Mouse (Mus musculus): ENCODE data around the gene Miga2.

Miga2 gene

DNA sequence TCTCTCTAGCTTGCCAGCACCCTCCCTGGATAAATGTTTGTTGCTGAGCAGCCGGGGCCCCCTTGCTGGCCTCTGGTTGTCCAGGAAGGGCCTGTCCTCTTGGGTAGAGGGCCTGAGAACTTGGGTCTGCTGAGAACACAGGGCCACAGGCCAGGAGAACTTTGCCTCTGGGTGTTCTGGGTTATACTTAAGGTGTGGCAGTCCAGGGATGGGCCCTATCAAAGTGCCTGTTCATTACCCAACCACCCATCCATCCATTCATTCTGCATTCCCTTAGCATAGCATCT, 29.3 kb downstream of the Miga2 start:
- DNase-seq (ENCODE audit: extremely low read depth, insufficient read length, low spot score) = no peak

DNA sequence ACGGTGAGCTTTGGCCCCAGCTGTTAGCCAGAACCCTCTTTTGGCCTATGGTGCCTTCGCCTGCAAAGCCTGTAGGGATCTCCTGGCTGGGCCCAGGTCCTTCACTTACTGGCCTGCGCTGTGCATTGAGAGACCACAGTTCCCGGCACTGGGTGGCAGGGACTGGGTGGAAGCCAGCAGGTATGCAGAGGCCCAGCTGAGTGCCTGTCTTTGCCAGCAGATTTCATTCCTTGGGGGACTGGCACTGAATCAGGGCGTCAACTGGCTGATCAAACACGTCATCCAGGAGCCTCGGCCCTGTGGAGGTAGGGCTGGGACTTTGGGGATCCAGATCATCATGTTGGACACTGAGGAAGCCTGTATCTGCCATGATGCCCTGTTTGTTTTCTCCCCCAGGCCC, 31.7 kb downstream of the Miga2 start:
- no peak for DNase-seq (ENCODE audit: extremely low read depth, insufficient read length, low spot score)

GRCm38 (mm10) chr2:30396246-30396645, 32.2 kb downstream of the Miga2 start:
- no peak for DNase-seq (ENCODE audit: extremely low read depth, insufficient read length, low spot score)

- no peak for DNase-seq (ENCODE audit: extremely low read depth, insufficient read length, low spot score)
Measured at GRCm38 (mm10) chr2:30397986-30398512, 34.0 kb downstream of the Miga2 start.

DNA sequence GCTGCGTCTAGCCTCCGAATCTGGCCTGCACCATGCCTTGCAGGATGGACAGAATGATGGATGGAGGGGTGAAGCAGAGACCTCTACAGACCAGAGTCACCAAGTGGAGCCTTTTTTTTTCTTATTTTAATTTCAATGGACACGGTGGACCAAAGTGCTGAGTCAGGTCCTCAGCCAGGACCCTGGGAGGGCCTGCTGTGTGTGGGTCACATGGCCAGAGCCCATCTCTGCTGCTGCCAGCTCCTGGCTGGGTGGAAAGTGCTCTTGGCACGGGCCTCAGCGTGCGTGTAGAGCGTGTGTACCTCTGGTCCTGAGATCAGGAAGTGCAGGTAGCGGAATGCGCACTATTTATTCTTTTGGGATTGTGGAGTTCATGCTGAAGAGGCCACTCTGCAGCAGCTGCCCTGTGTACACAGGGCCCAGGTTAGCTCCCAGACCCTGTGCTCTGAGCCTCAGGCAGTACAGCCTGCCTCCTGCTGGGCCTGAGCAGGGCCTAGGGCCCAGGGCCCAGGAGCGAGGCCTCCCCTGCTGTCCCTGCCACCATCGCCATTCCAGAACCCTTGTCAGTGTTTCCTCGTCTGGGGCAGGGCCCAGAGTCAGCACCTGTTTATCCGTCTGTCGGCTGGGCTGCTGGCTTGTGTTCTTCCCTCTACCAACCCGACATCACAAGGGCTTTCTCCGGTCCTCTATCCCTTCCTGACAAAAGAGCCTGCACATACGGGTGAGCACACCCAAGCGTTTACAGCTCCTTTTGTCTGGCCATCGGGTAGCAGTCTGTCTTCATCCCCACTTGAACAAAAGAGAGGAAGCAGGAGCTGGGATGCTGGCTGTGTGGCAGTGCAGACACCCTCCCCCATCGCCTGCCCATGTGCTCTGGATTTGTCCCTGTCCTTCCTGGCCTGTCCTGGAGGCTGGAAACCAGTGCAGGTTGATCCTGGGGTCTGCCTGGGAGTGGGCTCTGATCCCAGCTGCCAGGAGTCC, 35.4 kb downstream of the Miga2 start:
- no peak for DNase-seq (ENCODE audit: extremely low read depth, insufficient read length, low spot score)

DNA sequence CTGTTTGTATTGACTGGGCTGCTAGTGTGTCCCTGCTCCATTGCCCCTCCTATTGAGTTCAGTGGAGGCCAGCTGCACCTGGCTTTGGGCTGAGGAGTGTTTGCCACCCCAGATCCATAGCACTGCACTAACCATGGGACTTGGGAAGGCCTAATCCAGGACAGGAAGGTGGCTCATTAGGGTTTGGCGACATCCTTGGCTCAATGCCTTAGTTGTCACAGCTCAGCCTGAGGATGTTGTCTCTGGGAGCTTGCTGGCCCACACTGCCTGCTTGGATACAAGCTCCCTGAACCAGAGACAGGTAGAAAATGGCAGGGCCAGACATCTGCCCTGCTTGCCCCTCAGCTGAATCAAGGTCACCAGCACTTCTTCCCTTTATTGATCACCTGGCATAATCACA, 37.5 kb downstream of the Miga2 start:
- no peak for DNase-seq (ENCODE audit: extremely low read depth, insufficient read length, low spot score)

DNA sequence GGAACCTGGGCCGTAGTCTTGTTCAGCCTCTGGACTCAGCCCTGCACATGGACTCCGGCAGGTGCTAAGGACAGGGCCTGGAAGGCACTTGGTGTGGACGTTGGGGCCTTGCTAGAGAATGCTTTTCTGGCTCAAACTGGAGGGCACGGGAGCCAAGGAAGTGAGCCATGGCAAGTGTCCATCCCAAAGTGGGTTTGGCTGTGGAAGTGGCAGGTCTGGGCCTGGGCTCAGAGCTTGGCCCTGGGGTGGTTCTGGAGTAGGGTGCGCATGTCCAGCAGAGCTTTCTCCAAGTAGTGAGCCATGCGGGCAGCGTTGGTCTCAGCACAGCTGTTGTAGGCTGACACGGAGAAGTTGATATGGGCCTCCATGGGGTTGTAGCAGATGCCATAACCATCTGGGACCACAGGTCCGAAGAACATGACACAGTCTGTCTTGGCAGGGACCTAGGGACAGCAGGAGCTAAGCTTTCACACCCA, 38.4 kb downstream of the Miga2 start:
- no peak for DNase-seq (ENCODE audit: extremely low read depth, insufficient read length, low spot score)

GRCm38 (mm10) chr2:30402843-30403242, 38.8 kb downstream of the Miga2 start:
- no peak for DNase-seq (ENCODE audit: extremely low read depth, insufficient read length, low spot score)

- DNase-seq (ENCODE audit: extremely low read depth, insufficient read length, low spot score) = no peak
Measured at GRCm38 (mm10) chr2:30403870-30404269, 39.8 kb downstream of the Miga2 start.

DNA sequence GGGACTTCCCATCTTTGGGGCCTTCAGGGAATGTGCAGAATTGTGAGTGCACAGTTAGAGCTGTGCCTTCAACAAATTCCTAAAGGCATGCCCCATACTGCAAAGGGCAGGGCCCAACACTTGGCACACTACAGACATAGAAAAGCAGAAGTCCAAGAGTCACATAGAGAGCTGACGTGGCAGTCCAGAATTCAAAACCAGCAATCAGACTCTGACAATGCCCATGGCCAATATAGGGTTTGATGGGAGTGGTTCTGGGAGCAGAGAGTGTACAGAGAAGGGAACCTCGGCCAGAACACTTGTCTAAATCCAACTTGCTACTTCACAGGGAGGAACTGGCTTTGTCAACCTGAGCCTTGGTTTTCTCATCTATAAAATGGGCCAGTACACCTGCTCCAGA, 43.2 kb downstream of the Miga2 start:
- DNase-seq (ENCODE audit: extremely low read depth, insufficient read length, low spot score) = no peak

- DNase-seq (ENCODE audit: extremely low read depth, insufficient read length, low spot score) = no peak
Measured at GRCm38 (mm10) chr2:30407778-30408177, 43.7 kb downstream of the Miga2 start.

DNA sequence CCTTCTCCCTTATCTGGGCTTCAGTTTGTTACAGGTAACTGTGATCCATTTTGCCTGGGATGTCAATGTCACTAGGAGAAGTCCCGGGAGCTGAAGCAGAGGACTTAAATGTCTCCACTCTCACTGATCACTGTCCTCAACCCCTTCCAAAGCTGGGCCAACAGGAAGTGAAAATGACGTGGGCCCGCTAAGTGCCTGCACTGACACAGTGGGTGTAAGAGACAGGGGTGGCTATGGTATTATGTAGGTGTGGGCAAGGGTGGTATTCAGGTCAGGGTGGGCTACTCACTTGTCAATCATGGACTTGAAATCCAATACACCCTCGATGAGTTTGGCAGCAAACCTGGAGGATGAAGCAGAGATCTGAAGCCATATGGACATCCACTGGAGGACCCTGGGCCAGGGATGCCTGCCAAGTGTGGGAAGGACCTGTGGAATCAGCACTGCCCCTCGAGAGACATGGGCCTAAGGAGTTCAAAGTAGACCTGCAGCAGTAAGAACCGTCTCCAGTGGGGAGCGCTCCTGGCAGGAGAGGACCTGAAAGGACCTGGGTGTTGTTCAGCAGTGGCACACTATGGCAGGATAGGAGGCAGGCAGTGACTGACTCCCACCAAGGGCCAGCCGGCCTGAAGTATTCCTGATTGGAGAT, 44.5 kb downstream of the Miga2 start:
- DNase-seq (ENCODE audit: extremely low read depth, insufficient read length, low spot score) = no peak

DNA sequence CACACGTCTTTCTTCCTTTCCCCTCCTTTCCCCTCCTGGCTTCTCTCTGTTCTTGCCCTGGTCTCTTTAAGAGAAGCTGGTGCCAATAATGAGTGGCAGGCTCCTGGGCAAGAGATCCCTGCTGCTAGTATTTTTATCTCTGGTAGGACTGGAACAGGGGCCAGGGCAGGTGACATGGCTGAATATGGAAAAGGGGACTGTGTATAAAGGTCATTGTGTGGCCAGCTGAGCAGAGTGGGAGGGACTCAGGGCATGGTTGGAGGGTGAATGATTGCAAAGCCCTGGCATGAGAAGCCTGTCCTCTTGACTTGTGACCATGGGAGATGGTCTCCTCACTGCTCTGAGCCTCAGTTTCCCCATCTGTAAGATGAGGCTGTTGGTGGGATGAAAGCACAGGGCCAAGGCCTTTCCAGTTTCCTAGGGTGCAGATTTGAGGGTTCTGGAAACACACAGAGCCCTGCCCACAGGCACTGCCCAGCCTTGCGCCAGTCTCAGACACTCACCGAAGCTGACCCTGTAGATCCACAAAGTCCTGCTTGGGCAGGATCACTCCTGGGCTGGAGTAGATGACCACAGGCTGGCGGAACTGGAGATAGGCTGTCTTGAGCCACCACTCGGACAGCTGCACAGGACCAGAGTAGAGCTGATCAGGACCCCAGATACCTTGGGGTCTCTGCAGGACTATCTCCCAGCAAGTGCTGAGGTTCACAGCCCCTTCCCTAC, 45.6 kb downstream of the Miga2 start:
- no peak for DNase-seq (ENCODE audit: extremely low read depth, insufficient read length, low spot score)

- no peak for DNase-seq (ENCODE audit: extremely low read depth, insufficient read length, low spot score)
Measured at GRCm38 (mm10) chr2:30413038-30413973, 49.3 kb downstream of the Miga2 start.

- DNase-seq (ENCODE audit: extremely low read depth, insufficient read length, low spot score) = no peak
Measured at GRCm38 (mm10) chr2:30414101-30414500, 50.1 kb downstream of the Miga2 start.

DNA sequence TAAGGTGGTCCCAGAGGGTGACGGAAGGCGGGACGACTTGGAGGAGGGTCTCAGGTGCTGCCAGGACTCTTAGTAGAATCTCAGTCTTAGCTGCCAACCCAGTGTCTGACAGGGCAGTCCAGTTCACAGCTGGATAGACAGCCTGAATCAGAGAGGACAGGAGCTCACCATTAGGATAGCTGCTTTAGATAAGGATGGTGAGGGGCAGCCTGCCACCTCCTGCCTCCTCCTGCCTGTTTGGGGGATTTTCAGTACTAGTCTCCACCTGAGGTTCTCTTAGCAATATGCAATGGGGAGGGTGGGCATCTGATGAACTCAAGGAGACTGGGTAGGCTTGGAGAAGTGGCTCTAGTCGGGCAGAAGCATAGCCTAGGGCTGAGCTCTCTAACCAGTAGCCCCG, 50.6 kb downstream of the Miga2 start:
- DNase-seq (ENCODE audit: extremely low read depth, insufficient read length, low spot score) = no peak

- DNase-seq (ENCODE audit: extremely low read depth, insufficient read length, low spot score) = peak; percentile 94
Measured at GRCm38 (mm10) chr2:30415157-30415935, 51.3 kb downstream of the Miga2 start, which contains the start of gene Crat. TSS of gene Crat (minus strand) at chr2:30415813.

- DNase-seq (ENCODE audit: extremely low read depth, insufficient read length, low spot score) = peak; percentile 89
Measured at GRCm38 (mm10) chr2:30415936-30416648, 52.1 kb downstream of the Miga2 start, which contains the start of gene Ptpa. TSS of gene Ptpa (plus strand) at chr2:30416039.

DNA sequence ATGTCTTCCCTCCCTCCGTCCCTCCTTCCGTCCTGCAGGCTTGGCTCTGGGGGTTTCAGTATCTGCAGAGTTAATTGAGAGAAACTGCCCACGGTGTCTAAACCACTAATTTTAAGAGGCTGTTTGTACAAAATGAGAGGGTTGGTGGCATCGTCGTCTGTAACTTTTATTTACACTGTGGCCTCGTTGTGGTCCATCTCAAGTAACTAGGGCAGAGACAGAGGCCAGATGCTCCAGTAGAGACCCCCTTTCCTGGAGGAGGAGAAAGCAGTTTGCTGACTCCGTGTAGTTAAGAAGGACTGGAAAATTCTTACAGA, 52.6 kb downstream of the Miga2 start:
- DNase-seq (ENCODE audit: extremely low read depth, insufficient read length, low spot score) = no peak
